Mouse (Mus musculus) limb, embryonic 13.5 days (tissue): ENCODE data around the gene Smug1. TPM values are rescaled to one million over a fixed set of nuclear protein-coding genes. Genes with fewer than 3 reads are reported as not detected.

Experiments used
- ATAC-seq: fragments of 200-750 bp; cut with Nextera tagmentation; 2 replicates; pipeline ENCODE4 v1.8.0; 2017; ENCODE audit warnings: low read depth, moderate number of reproducible peaks, moderate TSS enrichment; ENCODE audit not compliant: low FRiP score
- H3K27ac ChIP-seq: fragments of 300-500 bp; sonication (generic); 2 replicates; pipeline ENCODE4 v1.5.1; 2015; ENCODE audit warnings: inconsistent platforms, mild to moderate bottlenecking, moderate library complexity
- H3K27me3 ChIP-seq: fragments of 300-500 bp; sonication (generic); 2 replicates; pipeline ENCODE4 v1.6.1; 2015; ENCODE audit warnings: mild to moderate bottlenecking, inconsistent platforms
- H3K36me3 ChIP-seq: fragments of 300-500 bp; sonication (generic); 2 replicates; pipeline ENCODE4 v1.6.1; 2015; ENCODE audit warnings: inconsistent platforms, mild to moderate bottlenecking, moderate library complexity
- H3K4me1 ChIP-seq: fragments of 300-500 bp; sonication (generic); 2 replicates; pipeline ENCODE4 v1.6.1; 2015; ENCODE audit warnings: inconsistent platforms
- H3K4me2 ChIP-seq: fragments of 300-500 bp; sonication (generic); replicated peaks from 2 replicates; pipeline ENCODE4 v1.6.1; 2015; ENCODE audit warnings: inconsistent platforms, mild to moderate bottlenecking, moderate library complexity
- H3K4me3 ChIP-seq: fragments of 300-500 bp; sonication (generic); 2 replicates; pipeline ENCODE4 v1.5.1; 2015; ENCODE audit warnings: moderate library complexity, mild to moderate bottlenecking, inconsistent platforms
- H3K9ac ChIP-seq: fragments of 300-500 bp; sonication (generic); 2 replicates; pipeline ENCODE4 v1.6.1; 2015; ENCODE audit warnings: mild to moderate bottlenecking, inconsistent platforms
- H3K9me3 ChIP-seq: fragments of 300-500 bp; sonication (generic); 2 replicates; pipeline ENCODE4 v1.6.1; 2016; ENCODE audit warnings: inconsistent platforms
- WGBS: fragments of 180-500 bp; shearing (Covaris S2); methylation state at CpG from one replicate; pipeline ENCODE4 v1.1.7; 2015; 5-methylcytosine and 5-hydroxymethylcytosine counted together
- polyA plus RNA-seq: library from polyadenylated mRNA; unstranded; fragments of >200 nt; fragmentation: Nextera tagmentation; extraction: Ambion mirVana; gene quantifications from 2 replicates; pipeline ENCODE4 v1.2.1, GENCODE M21; 2015

Gene Smug1
- polyA plus RNA-seq, 1 experiment from 2014 or later = 16.7 TPM

DNA sequence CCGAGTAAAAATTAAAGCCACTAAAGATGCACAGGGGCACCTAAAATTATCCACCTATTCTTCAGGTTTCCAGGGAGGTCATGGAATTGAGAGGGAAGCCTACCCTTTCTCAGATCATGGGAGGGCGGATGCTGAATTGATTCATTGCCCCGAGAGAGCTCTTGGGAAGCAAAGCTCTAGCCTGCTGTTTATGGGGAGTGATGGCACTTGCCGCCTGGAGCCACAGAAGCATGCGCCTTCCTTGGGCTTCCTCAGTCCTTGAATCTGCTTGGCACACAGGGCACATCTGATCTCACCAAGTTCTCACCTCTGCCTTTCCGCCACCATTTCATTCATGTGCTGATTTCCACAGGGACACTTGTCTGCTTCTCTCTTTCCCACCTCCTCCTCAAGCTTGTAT lies 20.9 kb upstream of the Smug1 start:
- no peak overlapping the region for H3K4me2 ChIP-seq
- H3K27me3 ChIP-seq = peaks cover 13% of the 10 kb centered on the region
- H3K4me1 ChIP-seq = peaks cover 21% of the 10 kb centered on the region
- H3K27ac ChIP-seq = no peak overlapping the region
- peaks cover 32% of the 10 kb centered on the region for H3K36me3 ChIP-seq
- H3K9ac ChIP-seq = no peak overlapping the region
- H3K4me3 ChIP-seq = no peak overlapping the region
- no peaks in the 10 kb centered on the region for H3K9me3 ChIP-seq
- no peak for ATAC-seq
- WGBS = 67% methylated on average over 6 of the region's 6 CpGs

DNA sequence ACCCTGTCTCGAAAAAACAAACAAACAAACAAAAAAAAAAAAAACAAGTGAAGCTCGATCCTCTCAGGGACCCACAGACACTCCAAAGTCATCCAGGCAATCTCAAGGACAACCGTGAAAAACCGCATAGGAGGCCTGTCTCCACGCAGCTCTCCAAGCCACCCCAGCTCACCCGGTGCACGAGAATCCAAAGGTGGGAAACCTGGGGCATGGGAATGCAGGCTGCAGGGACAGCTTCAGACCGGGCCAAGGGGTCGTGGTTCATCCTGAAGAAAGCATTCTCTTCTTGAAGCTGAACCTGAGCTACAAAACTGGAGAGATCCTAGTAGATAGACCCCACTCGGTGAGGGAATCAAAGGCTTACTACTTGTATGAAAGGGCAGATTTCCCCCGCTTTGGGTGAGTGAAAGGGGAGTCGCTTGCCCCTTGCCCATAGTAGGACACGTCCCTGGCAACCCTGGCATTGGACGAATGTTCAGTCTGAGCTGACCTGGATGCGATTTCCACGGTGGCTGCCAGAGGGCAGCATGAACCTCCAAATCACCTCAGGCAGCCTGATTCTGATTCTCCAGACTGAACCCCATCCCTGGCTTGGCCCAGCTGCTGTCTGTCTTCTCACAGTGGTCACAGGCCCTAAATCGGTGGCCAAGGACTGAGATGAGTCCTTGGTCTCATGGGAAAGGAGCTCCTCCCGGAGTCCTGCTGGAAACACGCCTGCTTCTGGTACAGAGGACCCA lies 18.7 kb upstream of the Smug1 start:
- H3K4me3 ChIP-seq = no peak overlapping the region
- no peaks in the 10 kb centered on the region for H3K9me3 ChIP-seq
- peaks cover 26% of the 10 kb centered on the region for H3K27me3 ChIP-seq
- ATAC-seq = no peak
- no peak overlapping the region for H3K4me2 ChIP-seq
- WGBS = 52% methylated on average over 19 of the region's 19 CpGs
- no peak overlapping the region; the same call in 1 of the 2 replicates for H3K9ac ChIP-seq
- peaks cover 11% of the 10 kb centered on the region; the same call in 1 of the 2 replicates for H3K36me3 ChIP-seq
- no peak overlapping the region for H3K27ac ChIP-seq
- peaks cover 18% of the 10 kb centered on the region for H3K4me1 ChIP-seq

DNA sequence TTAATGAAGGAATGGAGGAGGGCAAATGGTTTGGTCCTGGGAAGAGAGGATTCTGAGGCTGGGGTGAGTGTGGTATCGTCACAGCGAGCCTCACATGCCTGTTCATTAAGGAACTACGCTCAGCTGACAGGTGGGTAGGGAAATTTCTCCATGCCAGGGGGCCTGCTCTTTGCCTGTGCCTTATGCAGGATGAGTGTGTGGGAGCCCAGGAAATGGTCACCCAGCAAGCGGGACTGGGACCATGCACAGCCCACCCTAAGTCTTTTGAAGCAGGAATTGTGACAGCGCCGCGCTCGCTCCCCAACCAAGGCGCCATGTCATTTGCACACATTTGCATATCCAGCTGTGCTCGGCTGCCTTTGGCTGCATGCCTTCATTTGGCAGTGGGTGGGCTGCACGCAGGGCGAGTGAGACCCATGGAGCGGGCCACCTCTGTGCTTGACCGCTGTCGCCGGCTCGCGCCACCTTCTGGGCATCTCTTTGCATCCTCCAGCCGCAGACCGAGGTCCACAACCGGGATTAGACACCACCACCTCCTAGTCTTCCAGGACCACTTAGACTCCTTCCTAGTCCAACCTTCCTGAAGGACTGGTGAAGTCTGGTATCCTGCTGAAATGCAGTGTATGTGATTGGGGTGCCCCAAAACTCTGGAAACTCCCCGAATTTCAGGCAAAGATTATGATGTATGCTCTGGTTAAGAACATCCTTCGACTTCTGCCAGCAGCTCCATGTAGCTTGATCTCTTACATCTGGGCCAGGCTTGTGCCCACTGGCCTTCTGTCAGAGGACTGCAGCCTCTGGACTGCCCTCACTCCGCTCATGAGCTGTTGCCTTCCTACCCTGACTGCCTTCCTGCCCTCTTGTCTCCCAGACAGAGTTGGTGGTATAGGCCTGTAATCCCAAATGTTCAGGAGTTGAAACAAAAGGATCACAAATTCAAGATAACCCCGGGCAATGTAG lies 17.0 kb upstream of the Smug1 start:
- Histone ChIP-seq H3K4me1 (peaks cover 13% of the 10 kb centered on the region), H3K9ac (peak overlapping the region; percentile 39; the same call in 1 of the 2 replicates), H3K27me3 (peaks cover 43% of the 10 kb centered on the region), H3K27ac (no peak overlapping the region), H3K9me3 (no peaks in the 10 kb centered on the region), H3K36me3 (0 out of 2 replicates have a peak, but pooled peaks cover 1% of the 10 kb centered on the region), H3K4me3 (peak overlapping the region; percentile 38), H3K4me2 (peak overlapping the region; percentile 68)
- 0 out of 2 replicates have a peak, but pooled peaks have one; percentile 16 for ATAC-seq
- 10% methylated on average over 25 of the region's 25 CpGs for WGBS

DNA sequence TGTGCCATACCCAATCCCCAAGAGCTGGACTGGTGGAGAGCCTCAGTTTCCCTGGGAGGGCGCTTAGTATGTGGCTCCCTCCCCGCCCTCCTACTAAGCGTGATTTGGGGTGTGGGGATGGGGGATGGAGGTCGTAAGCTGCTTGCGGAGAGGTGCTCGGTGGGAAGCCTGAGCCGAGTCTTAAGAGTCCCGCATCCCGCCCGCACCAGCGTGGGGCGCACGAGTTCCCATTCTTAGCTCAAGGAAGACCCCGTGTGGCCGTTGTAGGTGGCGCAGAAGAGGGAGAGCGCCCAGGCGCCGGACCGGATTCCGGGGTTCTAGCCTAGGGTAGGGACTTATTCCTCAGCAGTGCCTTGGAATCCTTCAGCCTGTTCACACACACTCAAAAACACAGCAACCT lies 16.2 kb upstream of the Smug1 start:
- no peak overlapping the region for H3K27ac ChIP-seq
- peaks cover 13% of the 10 kb centered on the region for H3K4me1 ChIP-seq
- H3K9me3 ChIP-seq = no peaks in the 10 kb centered on the region
- ATAC-seq = 0 out of 2 replicates have a peak, but pooled peaks have one; percentile 21
- no peaks in the 10 kb centered on the region for H3K36me3 ChIP-seq
- 1% methylated on average over 21 of the region's 21 CpGs for WGBS
- H3K4me3 ChIP-seq = peak overlapping the region; percentile 38
- peaks cover 51% of the 10 kb centered on the region for H3K27me3 ChIP-seq
- H3K4me2 ChIP-seq = peak overlapping the region; percentile 68
- peak overlapping the region; percentile 39; the same call in 1 of the 2 replicates for H3K9ac ChIP-seq

DNA sequence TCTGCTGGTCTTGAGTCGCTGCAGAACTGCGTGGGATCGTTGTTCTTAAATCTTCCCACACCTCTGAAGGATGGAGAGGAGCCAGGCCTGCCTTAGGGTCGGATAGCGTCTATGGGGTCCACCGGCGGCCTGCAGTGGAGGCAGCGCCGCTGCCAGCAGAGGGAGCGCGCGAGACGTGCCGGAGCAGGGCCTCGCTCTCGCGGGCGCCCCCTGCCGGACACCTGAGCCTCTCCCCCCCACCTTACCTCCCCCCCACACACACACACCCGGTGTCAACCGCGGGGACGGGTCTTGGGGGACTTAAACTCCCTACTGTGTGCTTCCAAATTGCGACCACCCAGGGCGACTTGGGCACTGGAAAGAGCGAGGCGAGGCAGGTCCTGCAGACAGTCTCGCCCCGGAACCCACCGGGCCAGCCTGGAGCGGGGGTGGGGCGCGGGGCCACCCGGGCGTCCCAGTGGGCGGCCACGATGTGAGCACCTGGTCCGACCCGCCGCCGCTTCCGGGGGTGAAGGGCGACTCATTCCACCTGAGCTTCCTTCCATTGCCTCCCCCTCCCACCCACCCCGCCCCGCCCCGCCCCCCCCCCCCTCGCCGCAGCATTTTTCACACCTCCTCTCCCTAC lies 15.4 kb upstream of the Smug1 start:
- Histone ChIP-seq H3K36me3 (no peaks in the 10 kb centered on the region), H3K4me2 (peak overlapping the region; percentile 68), H3K9me3 (no peaks in the 10 kb centered on the region), H3K9ac (no peak overlapping the region), H3K4me1 (peaks cover 22% of the 10 kb centered on the region), H3K27ac (no peak overlapping the region), H3K4me3 (peak overlapping the region; percentile 38), H3K27me3 (peaks cover 56% of the 10 kb centered on the region)
- WGBS = 2% methylated on average over 33 of the region's 48 CpGs
- ATAC-seq = peak; percentile 35

DNA sequence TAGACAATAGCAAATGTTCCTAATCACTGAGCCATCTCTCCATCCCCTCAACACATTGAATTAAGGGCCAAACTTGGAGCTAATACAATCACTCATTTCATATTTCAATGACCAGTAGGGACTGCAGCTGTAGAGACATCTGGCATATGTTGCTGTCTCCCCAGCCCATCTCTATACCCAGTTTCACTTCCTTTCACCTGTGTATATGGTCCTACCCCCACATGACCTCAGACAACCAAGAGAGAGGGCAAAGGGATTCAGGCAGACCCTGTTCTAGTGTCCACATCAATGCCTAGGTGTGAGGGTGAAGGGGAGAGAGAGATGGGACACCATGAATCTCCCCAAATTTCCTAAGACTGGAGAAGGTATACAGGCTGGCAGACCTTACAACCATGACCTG lies 13.5 kb upstream of the Smug1 start:
- H3K4me3 ChIP-seq = no peak overlapping the region
- no peak for ATAC-seq
- H3K9me3 ChIP-seq = no peaks in the 10 kb centered on the region
- no peak overlapping the region for H3K4me2 ChIP-seq
- no peak overlapping the region for H3K27ac ChIP-seq
- H3K9ac ChIP-seq = no peak overlapping the region
- H3K36me3 ChIP-seq = no peaks in the 10 kb centered on the region
- H3K4me1 ChIP-seq = peaks cover 28% of the 10 kb centered on the region
- H3K27me3 ChIP-seq = peaks cover 72% of the 10 kb centered on the region

DNA sequence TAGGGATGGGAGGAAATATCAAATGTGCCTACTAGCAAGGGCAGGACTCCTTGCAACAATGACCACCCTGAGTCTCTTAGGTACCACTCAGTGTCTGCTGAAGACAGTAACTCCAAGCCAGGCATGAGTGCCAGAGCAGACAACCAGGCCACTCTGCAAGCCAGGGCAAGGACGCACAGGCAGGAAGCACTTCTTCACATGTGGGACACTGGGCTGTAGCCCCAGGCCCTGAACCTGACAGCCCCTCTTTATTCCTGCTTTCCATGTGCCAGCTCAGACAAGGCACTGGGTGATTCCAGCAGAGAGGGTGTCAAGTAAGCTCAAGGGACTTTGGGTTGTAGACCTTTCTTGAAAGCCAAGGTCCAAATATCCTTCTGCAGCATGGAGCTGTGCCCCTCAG lies 11.9 kb upstream of the Smug1 start:
- no peak overlapping the region for H3K4me2 ChIP-seq
- no peaks in the 10 kb centered on the region for H3K9me3 ChIP-seq
- no peak overlapping the region for H3K9ac ChIP-seq
- no peaks in the 10 kb centered on the region for H3K36me3 ChIP-seq
- 52% methylated on average over 1 of the region's 1 CpGs for WGBS
- H3K4me3 ChIP-seq = no peak overlapping the region
- peaks cover 26% of the 10 kb centered on the region for H3K4me1 ChIP-seq
- peaks cover 85% of the 10 kb centered on the region for H3K27me3 ChIP-seq
- ATAC-seq = no peak
- H3K27ac ChIP-seq = no peak overlapping the region

DNA sequence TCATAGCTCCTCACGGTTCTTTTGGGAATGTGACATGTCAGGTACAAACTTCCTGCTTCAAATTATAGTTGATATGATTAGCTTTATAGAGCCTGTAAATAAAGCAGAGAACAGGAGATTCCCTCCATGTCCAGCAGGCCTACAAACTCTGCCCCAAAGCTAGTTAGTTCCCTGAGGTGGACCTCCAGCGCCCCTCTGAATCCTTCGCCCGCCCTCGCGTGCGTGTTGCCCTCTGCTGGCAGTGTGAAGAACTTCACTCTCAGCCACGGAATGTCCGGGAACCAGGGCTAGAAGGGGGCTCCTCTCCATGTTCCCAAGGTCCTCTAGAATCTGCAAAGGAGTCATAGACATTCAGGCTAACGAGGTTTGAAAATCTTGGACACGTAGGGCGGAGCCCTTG lies 11.2 kb upstream of the Smug1 start:
- peaks cover 19% of the 10 kb centered on the region for H3K4me1 ChIP-seq
- peaks cover 85% of the 10 kb centered on the region for H3K27me3 ChIP-seq
- no peak overlapping the region for H3K4me3 ChIP-seq
- no peak for ATAC-seq
- no peaks in the 10 kb centered on the region for H3K9me3 ChIP-seq
- H3K27ac ChIP-seq = no peak overlapping the region
- no peaks in the 10 kb centered on the region for H3K36me3 ChIP-seq
- 7% methylated on average over 12 of the region's 12 CpGs for WGBS
- H3K9ac ChIP-seq = no peak overlapping the region
- H3K4me2 ChIP-seq = peak overlapping the region; percentile 34; the same call in 1 of the 2 replicates

DNA sequence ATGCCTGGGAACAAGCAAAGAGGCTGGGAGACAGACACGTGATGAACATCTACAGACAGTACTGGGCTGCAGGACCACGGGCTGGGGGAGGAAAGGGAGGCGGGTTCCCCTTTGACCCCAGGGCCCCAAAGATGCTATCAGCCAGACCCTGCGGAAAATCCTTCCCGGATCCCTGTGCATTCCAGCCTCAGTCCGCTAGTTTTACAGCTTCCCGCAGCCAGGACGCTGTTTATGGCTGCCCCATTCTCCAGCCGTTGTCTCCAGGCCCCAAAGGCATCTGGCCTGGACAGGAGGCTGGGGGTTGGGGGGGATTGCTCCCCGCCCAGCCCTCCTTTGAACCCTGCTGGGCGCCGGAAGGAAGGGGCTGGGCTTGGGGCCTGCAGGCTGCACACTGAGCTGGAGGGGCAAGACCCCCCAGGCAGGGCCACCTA lies 10.7 kb upstream of the Smug1 start:
- 3% methylated on average over 12 of the region's 12 CpGs for WGBS
- Histone ChIP-seq H3K27ac (no peak overlapping the region), H3K36me3 (no peaks in the 10 kb centered on the region), H3K4me1 (peaks cover 14% of the 10 kb centered on the region), H3K27me3 (peaks cover 86% of the 10 kb centered on the region), H3K9ac (peak overlapping the region; percentile 54), H3K4me2 (peak overlapping the region; percentile 34; the same call in 1 of the 2 replicates), H3K9me3 (no peaks in the 10 kb centered on the region), H3K4me3 (no peak overlapping the region)
- ATAC-seq = no peak

DNA sequence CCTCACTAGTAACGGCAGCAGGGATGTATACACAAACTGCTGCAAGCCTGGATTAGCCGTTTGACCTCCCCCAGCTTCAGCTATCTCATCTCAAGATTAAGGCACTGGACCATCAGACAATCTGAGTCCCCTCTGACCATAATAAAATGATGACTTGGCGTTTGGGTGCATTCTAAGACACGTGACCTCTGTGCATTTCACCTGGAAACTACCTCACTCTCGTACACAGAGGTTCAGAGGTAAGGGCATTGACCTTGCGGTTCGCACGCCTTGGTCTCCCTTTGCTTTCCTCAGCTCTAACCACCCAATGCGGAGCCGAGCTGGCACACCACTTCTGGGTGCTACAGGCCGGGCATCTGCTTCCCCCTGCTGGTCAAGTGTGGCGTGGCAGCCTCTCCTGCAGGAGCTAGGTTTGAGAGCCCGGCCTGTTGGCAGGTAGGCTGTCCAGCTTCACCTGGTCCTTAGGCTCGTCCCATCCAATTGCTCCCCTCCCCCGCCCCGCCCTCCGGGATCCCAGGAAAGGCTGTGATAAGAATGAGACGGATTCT lies 10.1 kb upstream of the Smug1 start:
- Histone ChIP-seq H3K9me3 (no peaks in the 10 kb centered on the region), H3K9ac (no peak overlapping the region), H3K27me3 (peaks cover 91% of the 10 kb centered on the region), H3K4me1 (peaks cover 17% of the 10 kb centered on the region), H3K27ac (no peak overlapping the region), H3K4me3 (no peak overlapping the region), H3K36me3 (no peaks in the 10 kb centered on the region), H3K4me2 (peak overlapping the region; percentile 34; the same call in 1 of the 2 replicates)
- ATAC-seq = peak; percentile 51
- WGBS = 1% methylated on average over 18 of the region's 18 CpGs

DNA sequence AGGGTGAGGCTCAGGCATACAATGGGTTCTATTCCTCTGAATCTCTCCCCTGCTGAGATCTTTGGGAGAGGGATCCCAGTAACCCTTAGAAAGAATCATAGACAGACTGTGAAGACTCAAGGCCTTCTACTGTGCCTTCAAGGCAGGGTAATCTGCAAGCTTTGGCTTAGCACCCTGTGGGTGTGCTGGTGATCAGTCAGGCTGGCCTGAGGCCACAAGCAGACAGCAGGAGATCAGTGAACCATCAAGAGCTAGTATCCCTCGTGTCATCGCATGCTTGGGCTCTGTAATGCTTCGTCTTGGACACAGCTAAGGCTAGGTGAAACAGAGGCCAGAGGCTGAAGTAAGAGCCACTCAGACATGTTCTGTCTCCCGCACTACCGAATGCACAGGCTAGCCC lies 6.4 kb upstream of the Smug1 start:
- no peak overlapping the region for H3K4me3 ChIP-seq
- no peak for ATAC-seq
- H3K36me3 ChIP-seq = no peaks in the 10 kb centered on the region
- no peaks in the 10 kb centered on the region for H3K9me3 ChIP-seq
- H3K4me2 ChIP-seq = no peak overlapping the region
- peaks cover 37% of the 10 kb centered on the region for H3K4me1 ChIP-seq
- H3K9ac ChIP-seq = no peak overlapping the region
- H3K27ac ChIP-seq = no peak overlapping the region
- H3K27me3 ChIP-seq = peaks cover 94% of the 10 kb centered on the region
- WGBS = 81% methylated on average over 5 of the region's 5 CpGs
